Mouse (Mus musculus) liver, embryonic 14.5 days (tissue): ENCODE measurements at regions not wholly inside any gene's neighbourhood (a gene's known extent, or its start where the extent isn't known, plus 50 kb on each side); places are given as distances from the start of the nearest gene placed in this dataset.

Experiments
- CTCF ChIP-seq: IDR thresholded peaks from 2 replicates; pipeline ENCODE4 v1.5.1; 2016; ENCODE audit warnings: antibody characterized with exemption, low read depth, control low read depth
- EP300 ChIP-seq: IDR thresholded peaks from 2 replicates; pipeline ENCODE4 v1.6.1; 2016; ENCODE audit warnings: antibody characterized with exemption, low read depth

DNA sequence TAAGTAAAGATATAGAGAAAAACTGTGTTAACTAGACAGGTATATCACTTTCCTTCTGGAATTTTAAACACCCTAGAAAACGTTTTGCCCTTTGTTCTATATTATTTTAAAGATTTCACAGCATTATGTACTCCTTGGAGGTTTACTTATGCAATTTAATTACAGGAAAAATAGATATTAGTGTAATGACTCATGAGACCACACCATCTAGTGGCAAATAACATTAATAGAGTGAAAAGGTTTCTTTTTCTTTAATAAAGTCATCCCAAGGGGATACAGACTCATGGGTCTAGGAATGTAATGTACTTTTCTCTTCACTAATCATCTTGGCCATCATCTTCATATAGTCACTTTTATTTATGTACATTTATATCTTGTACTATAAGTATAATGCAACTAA is 262.3 kb downstream of the Cdh9 start:
- no peak for TF ChIP-seq CTCF
- no peak for TF ChIP-seq EP300
